Mouse (Mus musculus) E14TG2a.4 (cell line): ENCODE results near the gene P2rx7.

Source experiments
- CTCF ChIP-seq: conservative IDR thresholded peaks from 2 replicates; pipeline ENCODE4 v1.5.1; 2014; ENCODE audit warnings: low read length
- NANOG ChIP-seq: IDR thresholded peaks from 2 replicates; pipeline ENCODE4 v1.6.1; 2014; ENCODE audit warnings: borderline replicate concordance, low read length, mixed read lengths

- no peak for TF ChIP-seq CTCF
- no peak for TF ChIP-seq NANOG
These were observed 13.1 kb downstream of the P2rx7 start for GRCm38 (mm10) chr5:122656808-122657207.
